Mouse (Mus musculus) heart, embryonic 12.5 days (tissue): Measurements from ENCODE around the gene Astn1. TPM values are rescaled to one million over a fixed set of nuclear protein-coding genes. Genes with fewer than 3 reads are reported as not detected.

Source experiments
- ATAC-seq: fragments of 200-750 bp; cut with Nextera tagmentation; 2 replicates; pipeline ENCODE4 v1.8.0; 2017; ENCODE audit warnings: moderate TSS enrichment, moderate library complexity; ENCODE audit not compliant: insufficient number of reproducible peaks, low FRiP score
- H3K27ac ChIP-seq: fragments of 300-500 bp; sonication (generic); 2 replicates; pipeline ENCODE4 v1.5.1; 2016; ENCODE audit warnings: mild to moderate bottlenecking, moderate library complexity; ENCODE audit not compliant: poor library complexity, severe bottlenecking
- H3K27me3 ChIP-seq: fragments of 300-500 bp; sonication (generic); replicated peaks from 2 replicates; pipeline ENCODE4 v1.6.1; 2016; ENCODE audit warnings: mild to moderate bottlenecking, moderate library complexity
- H3K36me3 ChIP-seq: fragments of 300-500 bp; sonication (generic); 2 replicates; pipeline ENCODE4 v1.6.1; 2016; ENCODE audit warnings: mild to moderate bottlenecking, moderate library complexity
- H3K4me1 ChIP-seq: fragments of 300-500 bp; sonication (generic); replicated peaks from 2 replicates; pipeline ENCODE4 v1.6.1; 2016; ENCODE audit warnings: mild to moderate bottlenecking
- H3K4me2 ChIP-seq: fragments of 300-500 bp; sonication (generic); 2 replicates; pipeline ENCODE4 v1.6.1; 2016; ENCODE audit warnings: mild to moderate bottlenecking, moderate library complexity
- H3K4me3 ChIP-seq: fragments of 300-500 bp; sonication (generic); 2 replicates; pipeline ENCODE4 v1.5.1; 2016; ENCODE audit warnings: mild to moderate bottlenecking
- H3K9ac ChIP-seq: fragments of 300-500 bp; sonication (generic); 2 replicates; pipeline ENCODE4 v1.6.1; 2016; ENCODE audit warnings: mild to moderate bottlenecking, moderate library complexity
- H3K9me3 ChIP-seq: fragments of 300-500 bp; sonication (generic); replicated peaks from 2 replicates; pipeline ENCODE4 v1.6.1; 2016; ENCODE audit warnings: mild to moderate bottlenecking, moderate library complexity
- WGBS: fragments of 180-500 bp; shearing (Covaris S2); methylation state at CpG from one replicate; pipeline ENCODE4 v1.1.7; 2016; 5-methylcytosine and 5-hydroxymethylcytosine counted together
- polyA plus RNA-seq: library from polyadenylated mRNA; unstranded; fragments of >200 nt; fragmentation: Nextera tagmentation; extraction: Ambion mirVana; gene quantifications from 2 replicates; pipeline ENCODE4 v1.2.1, GENCODE M21; 2016

Gene Astn1
- polyA plus RNA-seq, 1 experiment from 2014 or later, result 1.7 TPM

DNA sequence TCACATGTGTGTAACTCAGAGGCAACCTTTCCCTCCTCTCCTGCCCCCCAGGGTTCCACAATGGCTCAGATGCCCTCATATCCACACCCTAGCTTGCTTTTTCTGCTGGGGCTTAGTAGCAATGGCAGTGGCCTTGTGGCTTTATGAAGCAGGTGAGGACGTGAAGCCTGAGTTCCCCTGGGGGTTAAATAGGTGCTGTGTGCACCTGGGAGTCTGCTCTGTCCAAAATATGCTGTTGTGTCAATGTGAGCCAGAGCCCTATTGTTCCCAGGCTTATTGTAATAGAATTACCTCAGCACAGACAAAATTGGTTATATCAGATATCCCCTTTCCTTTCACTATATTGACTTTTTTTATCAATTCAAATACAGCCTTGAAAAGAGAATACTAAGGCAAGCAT lies 325.7 kb downstream of the Astn1 start:
- no peak for ATAC-seq
- H3K4me3 ChIP-seq, result no peak overlapping the region
- H3K27ac ChIP-seq, result no peak overlapping the region
- H3K27me3 ChIP-seq, result no peaks in the 10 kb centered on the region
- 46% methylated on average over 1 of the region's 1 CpGs for WGBS
- H3K4me2 ChIP-seq, result no peak overlapping the region
- no peaks in the 10 kb centered on the region for H3K36me3 ChIP-seq
- no peaks in the 10 kb centered on the region for H3K4me1 ChIP-seq
- H3K9ac ChIP-seq, result no peak overlapping the region
- no peaks in the 10 kb centered on the region for H3K9me3 ChIP-seq

DNA sequence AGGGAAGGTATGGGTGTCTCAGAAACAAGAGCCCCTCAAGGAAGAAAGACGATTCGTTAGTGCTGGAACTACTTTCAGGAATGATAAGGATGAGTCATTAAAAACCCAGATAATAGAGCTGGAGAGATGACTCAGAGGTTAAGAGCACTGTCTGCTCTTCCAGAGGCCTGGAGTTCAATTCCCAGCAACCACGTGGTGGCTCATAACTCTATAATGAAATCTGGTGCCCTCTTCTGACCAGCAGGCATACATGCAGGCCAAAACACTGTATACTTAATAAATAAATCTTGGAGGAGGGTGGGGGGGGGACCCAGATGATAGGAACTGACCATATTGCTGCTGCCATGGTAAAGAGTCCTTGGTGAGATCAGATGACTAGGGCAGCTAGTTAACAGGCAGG lies 335.4 kb downstream of the Astn1 start:
- H3K9me3 ChIP-seq, result no peaks in the 10 kb centered on the region
- H3K4me1 ChIP-seq, result no peaks in the 10 kb centered on the region
- ATAC-seq, result no peak
- H3K27ac ChIP-seq, result no peak overlapping the region
- no peak overlapping the region for H3K4me3 ChIP-seq
- H3K27me3 ChIP-seq, result no peaks in the 10 kb centered on the region
- no peaks in the 10 kb centered on the region for H3K36me3 ChIP-seq
- H3K9ac ChIP-seq, result no peak overlapping the region
- 39% methylated on average over 3 of the region's 3 CpGs for WGBS
- no peak overlapping the region for H3K4me2 ChIP-seq

DNA sequence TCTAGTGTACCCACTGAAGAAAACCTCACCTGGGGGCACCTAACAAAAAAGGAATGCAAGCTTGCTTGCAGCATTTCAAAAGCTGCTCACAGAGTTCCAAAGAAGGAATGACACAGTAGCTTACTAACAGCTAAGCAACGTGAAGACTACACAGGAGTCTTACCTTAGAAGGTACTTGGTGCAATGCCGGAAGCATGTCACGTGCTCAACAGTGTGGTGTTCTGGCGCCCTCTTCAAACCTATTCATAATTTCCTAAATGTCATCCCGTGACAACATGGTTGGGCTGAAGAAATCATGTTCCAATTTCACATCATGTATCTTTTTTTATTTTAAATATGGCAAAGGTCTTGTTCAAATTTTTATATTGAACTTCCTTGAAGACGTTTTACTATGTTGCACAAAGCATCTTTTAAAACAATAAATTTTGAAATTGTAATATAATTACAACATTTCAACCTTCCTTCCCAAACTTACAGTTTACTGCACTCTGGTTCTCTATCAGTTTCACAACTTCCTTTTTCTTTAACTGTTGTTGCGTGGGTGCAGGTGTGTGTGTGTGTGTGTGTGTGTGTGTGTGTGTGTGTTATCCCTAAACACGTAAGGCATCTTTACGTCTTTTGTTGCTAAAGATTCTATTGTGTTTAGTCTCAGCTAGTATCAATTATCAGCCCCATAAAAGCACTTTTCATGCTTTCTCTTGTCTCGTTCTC lies 335.9 kb downstream of the Astn1 start:
- no peaks in the 10 kb centered on the region for H3K9me3 ChIP-seq
- no peak overlapping the region for H3K9ac ChIP-seq
- WGBS, result 80% methylated on average over 10 of the region's 10 CpGs
- ATAC-seq, result no peak
- H3K36me3 ChIP-seq, result no peaks in the 10 kb centered on the region
- H3K4me2 ChIP-seq, result no peak overlapping the region
- no peaks in the 10 kb centered on the region for H3K27me3 ChIP-seq
- no peaks in the 10 kb centered on the region for H3K4me1 ChIP-seq
- no peak overlapping the region for H3K27ac ChIP-seq
- H3K4me3 ChIP-seq, result no peak overlapping the region

DNA sequence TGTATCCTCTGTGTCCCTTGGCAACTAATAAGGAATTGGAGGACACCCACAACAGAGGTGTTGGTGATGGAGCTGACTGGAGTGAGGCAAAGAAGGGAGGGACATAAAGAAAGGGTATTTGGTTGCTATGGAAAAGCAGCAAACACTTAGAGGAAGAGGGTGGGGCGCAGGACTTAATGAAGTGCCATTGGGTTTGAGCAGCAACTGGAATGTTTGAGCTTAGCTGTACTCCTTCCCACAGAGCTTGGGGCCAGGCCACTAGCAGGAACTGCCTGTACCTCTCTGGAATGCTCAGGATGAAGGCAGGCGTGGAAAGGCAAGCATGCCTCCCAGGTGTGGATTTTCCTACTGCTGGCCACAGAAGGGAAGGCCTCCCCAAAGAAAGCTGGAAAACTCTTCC lies 337.2 kb downstream of the Astn1 start:
- 74% methylated on average over 2 of the region's 2 CpGs for WGBS
- no peaks in the 10 kb centered on the region for H3K4me1 ChIP-seq
- H3K4me2 ChIP-seq, result no peak overlapping the region
- ATAC-seq, result no peak
- no peak overlapping the region for H3K4me3 ChIP-seq
- no peaks in the 10 kb centered on the region for H3K36me3 ChIP-seq
- no peak overlapping the region for H3K9ac ChIP-seq
- no peaks in the 10 kb centered on the region for H3K9me3 ChIP-seq
- H3K27me3 ChIP-seq, result no peaks in the 10 kb centered on the region
- H3K27ac ChIP-seq, result no peak overlapping the region

DNA sequence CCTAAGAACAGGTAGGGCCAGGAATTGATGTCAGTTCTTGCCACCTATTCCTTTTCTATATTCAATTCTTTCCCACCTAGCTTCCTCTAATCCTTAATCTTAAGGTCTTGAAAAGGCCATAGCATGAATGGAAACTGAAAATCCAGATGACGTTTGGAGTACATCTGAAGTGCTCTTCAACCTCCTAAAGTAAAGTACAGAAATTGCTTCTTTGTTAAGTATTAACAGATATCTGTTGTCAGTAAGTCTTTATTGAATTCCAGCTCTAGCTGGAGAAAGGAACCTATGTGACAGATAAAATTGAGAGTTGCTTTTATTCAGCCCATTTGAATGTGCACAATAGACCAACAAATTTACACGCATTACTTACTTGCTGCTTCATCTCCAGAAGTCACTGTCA lies 338.1 kb downstream of the Astn1 start:
- ATAC-seq, result no peak
- Histone ChIP-seq H3K9ac (no peak overlapping the region), H3K4me2 (no peak overlapping the region), H3K27ac (no peak overlapping the region), H3K27me3 (no peaks in the 10 kb centered on the region), H3K36me3 (no peaks in the 10 kb centered on the region), H3K4me3 (no peak overlapping the region), H3K9me3 (no peaks in the 10 kb centered on the region), H3K4me1 (no peaks in the 10 kb centered on the region)
- 67% methylated on average over 2 of the region's 2 CpGs for WGBS

DNA sequence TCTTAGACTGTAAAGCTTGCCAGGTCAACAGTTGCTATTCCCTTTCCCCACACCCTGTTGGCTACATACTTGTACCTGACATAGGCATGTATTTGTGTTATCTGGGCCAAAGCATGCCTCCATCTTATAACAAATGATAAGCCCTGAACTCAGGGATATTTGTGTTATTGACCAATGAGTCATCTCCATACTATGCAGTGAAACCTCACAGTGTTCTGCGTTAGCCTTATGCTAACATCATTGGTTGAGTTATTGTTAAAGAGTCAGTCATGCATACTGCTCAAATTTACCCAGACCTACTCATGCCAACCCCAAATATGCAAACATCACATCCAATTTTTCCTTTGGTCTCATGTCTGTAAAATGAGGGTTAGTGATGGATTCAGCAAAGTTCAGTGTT lies 339.3 kb downstream of the Astn1 start:
- 67% methylated on average over 1 of the region's 1 CpGs for WGBS
- Histone ChIP-seq H3K27ac (no peak overlapping the region), H3K4me1 (no peaks in the 10 kb centered on the region), H3K27me3 (no peaks in the 10 kb centered on the region), H3K4me3 (no peak overlapping the region), H3K36me3 (no peaks in the 10 kb centered on the region), H3K9me3 (no peaks in the 10 kb centered on the region), H3K9ac (no peak overlapping the region), H3K4me2 (no peak overlapping the region)
- no peak for ATAC-seq

DNA sequence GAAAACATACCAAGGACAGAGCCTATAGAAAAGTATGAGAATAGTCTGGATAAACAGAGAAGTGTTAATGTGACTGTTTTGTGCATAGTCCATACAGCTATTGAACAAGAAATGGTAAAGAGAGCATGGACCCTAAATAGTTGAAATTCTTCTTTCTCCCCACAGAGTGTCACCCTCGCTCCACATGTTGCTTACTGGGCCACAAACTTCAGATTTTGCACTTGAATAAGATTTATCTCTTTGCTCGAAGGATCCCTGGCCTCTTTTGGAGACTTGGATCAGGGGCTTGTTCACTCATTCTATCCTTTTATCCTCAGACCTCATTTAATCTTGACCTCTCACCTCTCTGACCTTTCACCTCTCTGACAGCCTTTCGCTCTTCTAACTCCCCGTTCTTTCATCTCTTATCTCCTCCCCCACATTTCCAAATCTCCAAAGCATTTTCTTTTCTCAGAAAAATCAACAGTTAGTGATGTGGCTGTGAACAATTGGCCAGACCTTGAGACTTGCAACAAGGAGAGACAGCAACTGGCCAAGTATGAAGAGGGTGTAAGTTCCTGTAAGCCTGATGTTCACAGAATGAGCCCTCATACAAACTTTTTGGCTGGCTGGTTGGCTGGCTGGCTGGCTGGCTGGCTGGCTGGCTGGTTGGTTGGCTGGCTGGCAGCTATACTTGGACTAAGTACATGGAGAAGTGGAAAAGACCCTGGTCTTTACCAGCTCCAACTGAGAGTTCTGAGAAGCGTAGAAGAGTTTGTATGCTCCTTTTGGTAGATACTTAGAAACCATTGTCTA lies 351.4 kb downstream of the Astn1 start:
- Histone ChIP-seq H3K27ac (no peak overlapping the region), H3K4me2 (no peak overlapping the region), H3K36me3 (no peaks in the 10 kb centered on the region), H3K27me3 (no peaks in the 10 kb centered on the region), H3K4me1 (no peaks in the 10 kb centered on the region), H3K4me3 (no peak overlapping the region), H3K9ac (no peak overlapping the region), H3K9me3 (no peaks in the 10 kb centered on the region)
- WGBS, result 37% methylated on average over 5 of the region's 5 CpGs
- no peak for ATAC-seq

DNA sequence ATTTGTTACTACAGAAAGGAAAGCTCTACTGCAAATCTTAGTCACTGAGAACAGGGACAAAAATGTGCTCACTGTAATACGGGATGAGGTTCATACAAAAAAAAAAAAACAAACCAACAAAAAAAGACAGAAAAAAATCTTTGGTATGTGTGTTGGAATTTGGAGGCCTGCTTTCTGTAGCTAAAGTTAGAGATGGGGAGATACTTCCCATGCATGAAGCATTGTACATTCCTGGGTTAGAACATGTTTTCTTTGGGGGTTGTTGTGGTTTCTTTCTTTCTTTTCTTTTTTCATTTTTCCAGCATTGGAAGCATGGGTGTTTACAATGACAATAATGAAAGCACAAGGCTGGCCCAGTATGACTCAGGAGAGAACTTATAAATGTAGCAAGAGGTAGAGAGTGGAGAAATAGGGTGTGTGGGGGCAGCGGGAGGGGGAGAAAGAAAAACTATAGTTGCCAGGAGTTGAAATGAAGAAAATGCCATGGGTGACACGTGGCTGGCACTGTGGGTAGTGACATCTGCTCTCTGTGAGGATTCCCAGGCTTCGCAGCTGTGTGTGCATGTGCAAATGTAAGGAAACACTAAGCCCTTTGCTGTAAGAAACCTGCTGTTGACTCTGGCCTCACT lies 370.9 kb downstream of the Astn1 start:
- H3K4me1 ChIP-seq, result peaks cover 6% of the 10 kb centered on the region; the same call in 1 of the 2 replicates
- WGBS, result 45% methylated on average over 4 of the region's 4 CpGs
- H3K27ac ChIP-seq, result no peak overlapping the region
- no peak for ATAC-seq
- H3K27me3 ChIP-seq, result no peaks in the 10 kb centered on the region
- H3K4me2 ChIP-seq, result no peak overlapping the region
- no peaks in the 10 kb centered on the region for H3K9me3 ChIP-seq
- H3K36me3 ChIP-seq, result no peaks in the 10 kb centered on the region
- H3K9ac ChIP-seq, result no peak overlapping the region
- no peak overlapping the region for H3K4me3 ChIP-seq

DNA sequence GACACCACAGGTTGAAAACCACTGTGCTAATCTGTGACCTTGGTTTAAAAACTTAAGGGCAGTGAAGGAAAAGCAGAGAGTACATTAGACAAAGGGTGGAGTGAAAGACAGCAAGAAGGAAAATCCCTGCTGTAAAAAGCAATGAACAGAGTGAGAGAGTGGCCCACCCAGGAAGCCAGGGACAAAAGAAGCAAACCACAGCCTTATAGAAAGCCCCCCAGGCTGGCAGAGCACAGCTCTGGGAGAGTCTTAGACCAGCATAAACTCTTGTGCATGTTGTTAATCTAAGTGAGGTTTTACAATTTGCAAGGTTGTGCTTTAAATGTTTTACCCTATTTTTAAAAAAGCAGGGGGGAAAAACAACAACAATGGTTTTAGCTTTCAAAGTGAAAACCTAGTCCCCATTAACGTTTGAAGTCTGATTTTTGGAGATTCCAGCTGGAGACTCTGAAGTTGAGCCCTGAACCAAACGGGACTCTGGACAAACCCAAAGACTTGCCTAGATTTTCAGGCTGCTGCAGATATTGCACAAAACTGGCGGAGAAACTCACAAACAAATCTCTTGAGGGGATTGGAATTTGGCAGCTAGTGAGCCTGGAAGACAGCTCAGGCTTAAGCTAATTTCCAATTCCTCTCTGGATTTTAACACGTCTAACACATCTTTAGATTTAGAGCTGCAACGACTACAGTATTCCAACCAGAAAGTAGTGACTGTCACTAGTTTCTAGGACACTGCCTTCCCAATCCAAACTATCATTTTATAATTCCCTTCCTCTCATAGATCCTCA lies 377.3 kb downstream of the Astn1 start:
- no peak for ATAC-seq
- H3K9ac ChIP-seq, result no peak overlapping the region
- no peak overlapping the region for H3K4me3 ChIP-seq
- no peak overlapping the region for H3K27ac ChIP-seq
- WGBS, result 42% methylated on average over 5 of the region's 5 CpGs
- 0 out of 2 replicates have a peak, but pooled peaks cover 5% of the 10 kb centered on the region for H3K4me1 ChIP-seq
- H3K9me3 ChIP-seq, result no peaks in the 10 kb centered on the region
- no peak overlapping the region for H3K4me2 ChIP-seq
- no peaks in the 10 kb centered on the region for H3K27me3 ChIP-seq
- H3K36me3 ChIP-seq, result no peaks in the 10 kb centered on the region

DNA sequence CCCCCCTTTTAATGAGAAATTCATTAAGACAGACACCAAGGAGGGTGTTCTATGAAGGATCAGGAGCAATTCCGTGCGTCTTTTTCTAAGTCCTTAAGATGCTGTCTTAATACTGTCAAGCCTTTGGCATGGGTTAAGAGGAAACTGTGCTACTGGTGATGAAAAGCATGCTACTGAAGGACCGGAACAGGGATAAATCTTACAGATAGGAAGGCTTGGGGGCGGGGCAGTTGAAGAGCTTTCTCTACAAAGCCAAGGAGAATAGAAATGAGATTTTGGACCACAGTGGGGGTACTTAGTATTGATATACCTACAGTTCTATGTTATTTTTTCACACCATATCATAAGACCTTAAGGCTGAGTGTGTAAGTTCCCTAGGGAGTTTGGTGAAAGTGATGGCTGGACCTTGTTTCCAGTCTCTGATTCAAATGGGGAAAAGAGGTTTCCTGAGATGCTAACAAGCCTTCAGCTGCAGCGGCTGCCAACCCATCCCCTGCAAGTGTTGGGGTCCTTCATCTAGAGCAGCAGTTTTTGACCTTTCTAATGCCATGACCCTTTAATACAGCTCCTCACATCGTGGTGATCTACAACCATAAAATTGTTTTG lies 378.2 kb downstream of the Astn1 start:
- no peaks in the 10 kb centered on the region for H3K36me3 ChIP-seq
- 57% methylated on average over 6 of the region's 6 CpGs for WGBS
- H3K9me3 ChIP-seq, result no peaks in the 10 kb centered on the region
- H3K27me3 ChIP-seq, result no peaks in the 10 kb centered on the region
- no peak overlapping the region for H3K4me2 ChIP-seq
- no peak for ATAC-seq
- 0 out of 2 replicates have a peak, but pooled peaks cover 5% of the 10 kb centered on the region for H3K4me1 ChIP-seq
- H3K27ac ChIP-seq, result no peak overlapping the region
- no peak overlapping the region for H3K9ac ChIP-seq
- no peak overlapping the region for H3K4me3 ChIP-seq
